Mouse (Mus musculus) mature B cell (primary cell): ENCODE data around the gene Grin2a.

ENCODE experiments used
- in situ Hi-C: fragments of 300-500 bp; cut with MboI; formaldehyde crosslinking; loops from 2 replicates; pipeline ENCODE4 v1.14.3; 2019

The Grin2a gene

GRCm38 (mm10) chr16:9873001-9873400, 122.4 kb downstream of the Grin2a start:
- in situ Hi-C loops = no loop called here

GRCm38 (mm10) chr16:9865710-9866109, 129.7 kb downstream of the Grin2a start:
- in situ Hi-C loops = no loop called here

- in situ Hi-C loops = no loop called here
Observed at GRCm38 (mm10) chr16:9865039-9865438, 130.3 kb downstream of the Grin2a start.

DNA sequence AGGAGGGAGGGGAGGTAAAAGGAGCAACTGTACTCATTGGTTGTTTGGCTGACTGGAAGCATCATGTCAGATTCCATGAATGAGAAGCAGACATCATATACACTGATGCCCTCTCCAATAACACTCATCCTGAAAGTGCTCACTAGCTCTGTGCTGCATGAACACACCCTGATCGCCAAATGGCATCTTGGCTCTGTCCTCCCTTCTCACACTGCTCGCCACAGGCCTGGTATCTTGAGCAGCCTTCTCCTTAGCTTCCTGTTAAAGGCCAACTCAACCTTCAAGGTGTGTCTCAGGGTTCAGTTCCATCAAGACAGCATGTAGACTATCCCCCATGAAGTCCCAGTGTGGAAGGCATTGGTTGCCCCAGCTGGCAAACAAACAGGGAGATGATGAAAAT, 137.6 kb downstream of the Grin2a start:
- in situ Hi-C loops = no loop called here

DNA sequence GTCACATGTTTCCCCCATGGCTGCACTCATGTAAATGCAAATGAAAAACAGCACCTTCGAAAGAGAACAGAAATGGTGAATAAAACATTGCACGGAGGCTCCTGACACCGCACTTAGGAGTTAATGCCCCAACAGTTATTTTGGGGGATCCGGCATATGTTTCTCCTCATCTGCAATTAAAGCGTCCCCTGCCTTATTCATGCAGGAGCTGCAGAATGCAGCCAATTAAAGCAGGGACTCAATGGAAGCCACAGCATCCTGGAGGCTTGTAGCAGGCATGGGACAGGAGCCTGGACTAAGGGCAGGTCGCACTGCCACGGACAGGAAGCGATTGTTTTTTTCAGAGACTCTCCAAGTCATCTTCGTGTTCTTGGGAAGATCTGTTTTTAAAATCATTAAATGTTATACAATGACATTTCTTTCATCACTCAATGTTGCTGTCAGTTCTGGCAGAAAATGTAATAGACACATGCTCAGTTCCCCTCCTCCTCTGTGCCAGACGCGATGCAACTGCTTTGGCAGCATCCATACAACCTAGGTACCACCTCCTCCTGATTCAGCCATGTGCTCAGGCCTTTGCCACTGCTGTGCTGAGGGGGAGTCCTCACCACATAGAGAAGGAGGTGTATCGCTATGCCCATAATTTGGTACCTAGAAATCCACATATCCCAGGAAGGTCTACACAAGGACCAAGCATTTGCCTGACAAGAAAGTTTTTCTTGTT, 143.9 kb downstream of the Grin2a start:
- in situ Hi-C loops = no loop called here

DNA sequence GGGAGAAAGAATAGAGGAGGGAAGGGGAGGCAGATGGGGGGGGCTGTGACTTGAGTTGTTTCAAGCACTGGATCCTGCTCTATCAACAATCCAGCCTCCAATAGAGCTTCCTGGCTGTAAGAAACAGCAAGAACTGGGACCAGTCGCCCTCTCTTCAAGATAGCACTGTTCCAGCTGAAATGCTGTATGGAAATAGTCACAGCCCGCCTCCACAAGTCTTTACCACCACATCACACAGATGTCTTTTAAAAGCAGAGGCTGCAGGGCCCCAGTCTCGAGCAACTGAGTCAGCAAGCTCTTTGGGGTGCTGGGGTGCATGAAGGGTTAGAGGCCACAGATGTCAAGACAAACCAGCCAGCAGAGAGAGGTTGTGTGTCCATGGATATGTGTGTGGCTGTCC, 153.9 kb downstream of the Grin2a start:
- in situ Hi-C loops = no loop called here

GRCm38 (mm10) chr16:9836542-9836941, 158.8 kb downstream of the Grin2a start:
- in situ Hi-C loops = no loop called here

DNA sequence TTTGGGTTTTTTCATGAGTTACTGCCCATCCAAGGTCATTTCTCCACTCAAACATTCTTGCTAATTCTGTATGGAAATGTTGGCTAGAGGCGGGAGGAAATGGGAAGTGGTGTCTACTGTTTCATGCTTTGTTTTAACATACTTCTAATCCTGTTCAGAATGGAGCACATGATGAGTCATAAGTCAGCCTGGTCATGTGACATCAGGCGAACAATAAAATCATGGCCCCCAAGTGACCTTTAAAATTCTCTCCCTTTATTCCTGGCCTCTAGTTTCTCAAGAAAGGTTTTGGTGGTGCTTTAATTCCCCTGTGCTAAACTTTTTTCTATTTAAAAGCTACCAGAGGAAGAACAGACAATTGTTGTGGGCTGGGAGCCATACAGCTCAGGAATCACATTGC, 161.1 kb downstream of the Grin2a start:
- in situ Hi-C loops = no loop called here

GRCm38 (mm10) chr16:9825110-9825483, 170.3 kb downstream of the Grin2a start:
- in situ Hi-C loops = no loop called here

DNA sequence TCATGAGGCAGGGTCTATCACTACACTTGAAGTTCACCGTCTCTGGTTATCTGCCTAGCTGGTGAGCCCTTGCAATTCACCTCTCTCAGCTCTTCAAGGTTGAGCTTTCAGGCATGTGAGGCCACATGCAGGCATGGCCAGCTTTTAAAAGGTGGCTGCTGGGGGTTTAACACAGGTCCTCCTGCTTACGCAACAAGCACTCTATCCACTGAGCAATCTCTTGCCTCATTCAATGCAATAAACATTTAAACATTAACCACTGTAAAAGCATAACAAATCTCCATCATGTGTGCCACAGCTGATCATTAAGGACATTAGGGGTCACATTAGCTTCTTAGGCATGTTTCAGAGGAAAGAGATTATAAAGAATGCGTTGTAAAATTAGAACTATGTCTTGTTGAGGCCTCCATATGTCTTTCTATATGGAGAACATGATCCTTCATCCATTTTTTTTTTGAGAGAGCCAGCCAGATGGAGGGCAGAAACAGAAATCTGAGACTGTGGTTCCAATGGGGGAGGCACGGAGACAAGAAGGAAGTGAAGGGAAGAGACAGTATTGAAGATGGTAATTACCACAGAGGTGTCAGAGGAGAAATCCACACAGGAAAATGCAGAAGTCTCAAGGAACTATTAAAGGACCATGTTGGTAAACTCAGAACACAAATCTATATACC, 170.8 kb downstream of the Grin2a start:
- in situ Hi-C loops = no loop called here

DNA sequence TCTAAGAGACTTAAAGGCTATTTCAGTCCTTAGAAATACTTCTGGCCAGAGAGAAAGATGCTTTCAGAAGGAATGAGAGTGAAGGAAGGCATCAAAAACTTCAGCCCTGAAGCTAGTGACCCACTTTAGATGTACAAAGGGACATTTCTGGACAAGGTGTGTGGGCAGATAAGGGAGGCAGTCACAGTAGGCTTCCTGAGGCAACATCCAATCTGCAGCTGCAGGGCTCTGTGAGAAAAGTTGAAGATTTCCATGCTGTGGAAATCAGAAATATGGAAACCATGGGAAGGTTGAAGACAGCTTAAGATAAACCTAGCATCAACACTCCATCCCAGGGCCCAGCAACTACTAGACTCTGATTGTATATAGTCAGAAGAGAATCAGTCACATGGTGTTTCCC, 171.7 kb downstream of the Grin2a start:
- in situ Hi-C loops = no loop called here

DNA sequence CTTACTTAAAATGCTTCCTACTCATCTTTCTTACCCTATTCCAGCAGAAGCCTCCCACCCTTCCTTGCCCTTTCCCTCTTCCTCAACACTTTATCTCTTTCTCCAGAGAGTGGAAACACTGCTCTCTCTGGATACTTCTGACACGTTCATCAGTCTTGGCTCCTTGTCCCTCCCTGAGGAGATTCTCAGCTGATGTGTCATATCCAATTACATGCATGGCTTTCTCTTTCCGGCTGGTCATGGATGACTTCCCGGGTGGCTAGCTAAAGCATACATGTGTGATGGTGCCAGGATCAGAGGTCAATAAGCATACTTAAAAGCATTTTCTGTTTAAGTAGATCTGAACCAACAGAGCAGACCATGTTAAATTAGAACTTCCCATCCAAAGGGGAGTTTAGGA, 175.9 kb downstream of the Grin2a start:
- in situ Hi-C loops = no loop called here

DNA sequence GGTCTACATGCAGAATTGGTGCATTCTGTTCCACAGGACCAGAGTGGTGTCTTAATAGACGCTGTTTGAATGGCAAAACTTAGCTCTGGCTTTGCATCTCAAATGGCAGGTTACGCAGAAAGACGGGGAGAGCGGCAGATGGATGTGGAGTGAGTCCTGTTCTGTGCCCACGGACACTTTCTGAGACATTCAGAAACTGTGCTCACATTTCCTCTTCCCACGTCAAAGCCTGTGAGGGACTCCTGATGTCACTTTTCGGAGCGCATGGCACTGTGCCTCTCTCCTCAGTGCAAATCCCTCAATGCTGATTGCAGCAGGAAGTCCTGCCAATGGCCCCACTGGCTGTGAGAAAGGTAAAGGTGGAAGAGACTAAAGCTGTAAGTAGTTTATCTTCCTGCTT, 194.0 kb downstream of the Grin2a start:
- in situ Hi-C loops = no loop called here

GRCm38 (mm10) chr16:9800221-9800620, 195.1 kb downstream of the Grin2a start:
- in situ Hi-C loops = no loop called here

GRCm38 (mm10) chr16:9792976-9793375, 202.4 kb downstream of the Grin2a start:
- in situ Hi-C loops = no loop called here

DNA sequence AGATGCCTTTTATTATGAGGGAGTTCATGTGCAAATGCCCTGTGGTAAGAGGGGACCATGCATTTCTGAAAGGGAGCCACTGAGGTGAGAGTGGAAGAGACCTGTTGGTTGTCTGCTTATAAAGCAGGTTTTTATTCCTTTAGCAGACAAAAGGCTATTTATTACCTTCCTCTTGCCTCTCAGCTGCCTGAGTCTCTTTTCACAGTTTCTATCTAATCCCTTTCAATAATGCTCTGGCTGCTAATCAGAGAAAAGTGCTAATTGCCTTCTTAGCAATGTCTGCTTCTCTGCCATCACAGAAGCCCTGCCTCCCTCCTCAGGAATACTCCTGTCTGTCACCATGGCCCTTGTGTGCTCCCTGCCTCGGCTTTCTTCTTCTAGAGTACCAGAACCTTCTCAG, 209.1 kb downstream of the Grin2a start:
- in situ Hi-C loops = no loop called here

GRCm38 (mm10) chr16:9785821-9786220, 209.5 kb downstream of the Grin2a start:
- in situ Hi-C loops = no loop called here

GRCm38 (mm10) chr16:9768981-9769380, 226.4 kb downstream of the Grin2a start:
- in situ Hi-C loops = no loop called here

DNA sequence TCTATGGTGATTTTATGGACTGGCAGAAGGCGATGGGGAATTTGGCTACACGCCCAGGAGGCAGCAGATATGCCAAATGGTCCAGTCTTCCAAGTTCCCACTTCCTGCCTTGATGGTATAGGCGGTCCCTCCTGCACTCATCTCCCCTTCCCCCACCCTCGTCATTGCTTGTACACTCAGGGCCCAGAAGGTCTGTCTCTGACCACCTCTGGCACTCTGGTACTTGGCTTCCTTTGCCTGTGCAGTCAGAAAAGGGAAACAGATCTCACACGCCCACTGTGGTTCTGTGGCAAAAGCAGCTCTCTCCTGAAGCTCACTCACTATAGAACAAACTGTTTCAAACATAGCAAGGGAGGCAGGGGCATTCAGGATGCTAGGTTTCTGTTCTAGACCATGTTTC, 227.0 kb downstream of the Grin2a start:
- in situ Hi-C loops = no loop called here

DNA sequence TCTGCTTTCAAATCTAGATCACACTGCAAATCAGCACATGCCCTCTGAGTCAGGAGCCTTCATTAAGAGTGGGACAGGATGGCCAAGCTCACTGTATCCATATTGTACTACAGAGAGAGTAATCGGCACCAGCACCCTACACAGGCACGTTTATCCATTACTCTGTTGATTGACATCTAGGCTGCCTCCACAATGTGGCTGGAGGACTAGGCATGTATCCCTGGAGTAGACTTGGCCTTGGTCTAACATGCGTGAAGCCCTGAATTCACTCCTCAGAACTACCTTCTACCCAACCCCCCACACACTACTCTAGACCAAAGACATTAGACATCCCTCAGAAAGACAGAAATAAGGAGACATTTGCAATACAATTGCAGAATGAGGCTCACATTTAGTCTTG, 227.4 kb downstream of the Grin2a start:
- in situ Hi-C loops = no loop called here

DNA sequence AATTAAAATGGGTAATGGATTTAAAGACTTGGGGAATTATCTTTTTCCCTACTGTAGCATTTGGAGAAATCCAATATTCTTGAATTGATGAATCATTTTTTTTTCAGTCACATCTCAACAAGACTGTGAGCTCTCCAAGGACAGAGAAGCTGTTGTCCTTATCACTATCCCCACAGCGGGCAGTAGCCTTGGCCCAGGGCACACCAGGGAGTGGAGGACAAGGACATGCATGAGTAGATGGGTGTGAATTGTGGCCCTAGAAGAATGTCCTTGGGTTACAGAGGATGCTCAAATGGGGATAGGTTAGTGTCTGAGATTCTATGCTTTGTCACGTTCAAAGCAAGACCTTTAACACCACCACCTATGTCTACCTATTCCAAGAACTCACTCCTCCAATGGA, 231.3 kb downstream of the Grin2a start:
- in situ Hi-C loops = no loop called here

DNA sequence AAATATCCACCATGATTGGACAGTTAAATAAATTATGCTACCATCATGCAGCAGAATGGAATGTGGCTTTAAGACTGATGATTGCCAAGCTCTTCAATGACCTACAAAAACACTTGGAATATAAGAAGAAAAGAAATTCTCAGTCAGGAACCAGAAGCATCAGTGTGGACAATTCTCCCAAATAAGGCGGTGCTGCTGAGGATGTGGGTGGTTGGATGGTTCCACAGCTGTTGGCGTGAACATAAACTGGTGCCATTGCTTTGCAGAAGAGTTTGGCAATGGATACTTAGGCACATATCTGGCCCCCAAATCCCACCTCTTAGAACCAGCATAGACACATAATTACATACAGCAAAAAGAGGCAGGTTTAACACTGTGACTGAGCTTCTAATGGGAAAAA, 235.0 kb downstream of the Grin2a start:
- in situ Hi-C loops = no loop called here

GRCm38 (mm10) chr16:9756849-9757248, 238.5 kb downstream of the Grin2a start:
- in situ Hi-C loops = no loop called here

- in situ Hi-C loops = no loop called here
Observed at GRCm38 (mm10) chr16:9754061-9754460, 241.3 kb downstream of the Grin2a start.
